Comparison of ENCODE assay signal across 21 mouse cellular contexts in the genomic region with DNA sequence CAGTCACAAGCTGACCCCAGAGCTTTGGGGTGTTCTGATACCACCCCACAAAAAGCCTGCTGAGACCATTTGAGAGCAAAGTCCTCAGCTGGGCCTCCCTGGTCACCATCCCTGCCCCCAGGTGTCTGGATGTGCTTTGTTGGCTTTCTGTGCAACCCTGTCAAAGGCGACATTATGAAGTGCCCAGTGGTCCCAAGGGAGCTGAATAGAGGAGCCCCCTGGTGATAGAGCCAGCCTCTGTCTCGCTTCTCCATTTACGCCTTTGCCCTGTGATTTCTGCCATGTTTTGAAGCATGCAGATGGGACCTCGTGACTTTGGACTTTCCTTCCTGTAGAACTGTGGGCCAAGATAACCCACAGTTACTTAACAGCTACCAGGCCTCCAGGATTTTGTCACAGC. TPM values are rescaled to one million over a fixed set of nuclear protein-coding genes. Genes with fewer than 3 reads are reported as not detected.
DNase-seq lines count a peak whose midpoint lies in the region; ATAC-seq and TF ChIP-seq lines count a peak whose summit lies in the region.
"Had no signal": no experiment of that assay in that cellular context is flagged by ENCODE, and none has a peak within 500 bp of the region (broad histone marks: within the 10 kb centered on the region; RNA-seq: fewer than 3 reads in every experiment).

No protein-coding gene starts in this region.

- H3K27me3 ChIP-seq in hindbrain, embryonic 13.5 days, result peaks cover 54% of the 10 kb centered on the region
- H3K27me3 ChIP-seq in hindbrain, postnatal 0 days (ENCODE audit: insufficient read depth, low read length), result no peaks in the 10 kb centered on the region
- H3K27me3 ChIP-seq in liver, postnatal 0 days (ENCODE audit: insufficient read depth, low read length), result no peaks in the 10 kb centered on the region
- peaks cover 90% of the 10 kb centered on the region for H3K27me3 ChIP-seq in CH12.LX (replicated peaks)
- H3K27me3 ChIP-seq: embryonic facial prominence, embryonic 15.5 days had no signal

- no peak overlapping the region for H3K4me3 ChIP-seq in hindbrain, embryonic 13.5 days
- H3K4me3 ChIP-seq in hindbrain, postnatal 0 days (ENCODE audit: low read length), result no peak overlapping the region
- no peak overlapping the region for H3K4me3 ChIP-seq in liver, postnatal 0 days (ENCODE audit: low read depth, low read length)
- H3K4me3 ChIP-seq in CH12.LX (replicated peaks in 1 of 3; ENCODE audit: low read depth in 2 of 3, low read length in 2 of 3, poor library complexity in 1 of 3), result no peak overlapping the region
- H3K4me3 ChIP-seq: embryonic facial prominence, embryonic 15.5 days; erythroblast, embryonic 14.5 days; forebrain, embryonic 10.5 days; hindbrain, embryonic 12.5 days had no signal

- no peak for TF ChIP-seq CTCF in hindbrain, postnatal 0 days (IDR thresholded peaks at IDR 0.05; ENCODE audit: low read depth)
- peak; percentile 18; the same call in 1 of the 2 replicates for TF ChIP-seq CTCF in liver, postnatal 0 days (IDR thresholded peaks at IDR 0.05; ENCODE audit: low read depth)
- no peak for TF ChIP-seq CTCF in CH12.LX (conservative IDR thresholded peaks at IDR 0.05 in 1 of 2, IDR thresholded peaks at IDR 0.05 in 1 of 2; ENCODE audit: low read depth in 2 of 2, low read length in 2 of 2)

- in situ Hi-C loops in CH12.LX (cut with MboI; ENCODE audit: low pct_ligation_motif_present, low pct_unique_long_range_greater_than_20kb, low sequenced_read_pairs), result no loop called here

- H3K9me3 ChIP-seq in hindbrain, embryonic 13.5 days, result no peaks in the 10 kb centered on the region
- no peaks in the 10 kb centered on the region for H3K9me3 ChIP-seq in hindbrain, postnatal 0 days (ENCODE audit: low read length)
- H3K9me3 ChIP-seq in liver, postnatal 0 days (ENCODE audit: low read length), result no peaks in the 10 kb centered on the region
- no peaks in the 10 kb centered on the region for H3K9me3 ChIP-seq in CH12.LX (replicated peaks; ENCODE audit: low read length)
- H3K9me3 ChIP-seq: embryonic facial prominence, embryonic 15.5 days; forebrain, embryonic 10.5 days; hindbrain, embryonic 12.5 days had no signal

- no peak for ATAC-seq in hindbrain, embryonic 13.5 days (ENCODE audit: low FRiP score)
- ATAC-seq in hindbrain, postnatal 0 days, result no peak
- no peak for ATAC-seq in liver, postnatal 0 days
- ATAC-seq: CD4-positive, CD25-positive, alpha-beta regulatory T cell, adult 4 months; forebrain, embryonic 14.5 days had no signal

- TF ChIP-seq EP300 in liver, postnatal 0 days (IDR thresholded peaks at IDR 0.05; ENCODE audit: low read depth), result no peak
- no peak for TF ChIP-seq EP300 in CH12.LX (IDR thresholded peaks at IDR 0.05; ENCODE audit: low read length)

- WGBS in hindbrain, embryonic 13.5 days, result 57% methylated on average over 4 of the region's 4 CpGs
- 62% methylated on average over 4 of the region's 4 CpGs for WGBS in hindbrain, postnatal 0 days
- 58% methylated on average over 4 of the region's 4 CpGs for WGBS in liver, postnatal 0 days (ENCODE audit: insufficient replicate concordance)

- H3K36me3 ChIP-seq in hindbrain, embryonic 13.5 days, result no peaks in the 10 kb centered on the region
- H3K36me3 ChIP-seq in hindbrain, postnatal 0 days (ENCODE audit: insufficient read depth, low read length), result no peaks in the 10 kb centered on the region
- no peaks in the 10 kb centered on the region for H3K36me3 ChIP-seq in liver, postnatal 0 days (replicated peaks; ENCODE audit: insufficient read depth, low read length)
- no peaks in the 10 kb centered on the region for H3K36me3 ChIP-seq in CH12.LX (replicated peaks in 1 of 2; ENCODE audit: control insufficient read depth in 1 of 2, insufficient read depth in 1 of 2, low read length in 1 of 2)
- H3K36me3 ChIP-seq: embryonic facial prominence, embryonic 15.5 days; forebrain, embryonic 10.5 days; hindbrain, embryonic 12.5 days had no signal

- TF ChIP-seq POLR2A in CH12.LX (IDR thresholded peaks at IDR 0.05; ENCODE audit: low read depth, low read length), result no peak

- H3K79me2 ChIP-seq in CH12.LX (replicated peaks; ENCODE audit: control insufficient read depth, extremely low read depth, insufficient read depth, poor library complexity, severe bottlenecking), result no peaks in the 10 kb centered on the region

- peak overlapping the region; percentile 24; the same call in 1 of the 2 replicates for H3K9ac ChIP-seq in hindbrain, embryonic 13.5 days
- no peak overlapping the region for H3K9ac ChIP-seq in hindbrain, postnatal 0 days (replicated peaks; ENCODE audit: low read length)
- H3K9ac ChIP-seq in liver, postnatal 0 days (replicated peaks), result no peak overlapping the region
- H3K9ac ChIP-seq in CH12.LX (ENCODE audit: insufficient read depth, low read depth), result no peak overlapping the region
- H3K9ac ChIP-seq: embryonic facial prominence, embryonic 15.5 days; hindbrain, embryonic 12.5 days had no signal

- TF ChIP-seq RAD21 in CH12.LX (IDR thresholded peaks at IDR 0.05; ENCODE audit: low read depth, low read length), result no peak

- dilution Hi-C loops in CH12.LX (cut with MboI; ENCODE audit: extremely low pct_ligation_motif_present, extremely low pct_unique_long_range_greater_than_20kb, low sequenced_read_pairs), result loop anchor here (25.0 kb wide), 1 partner anchor 203 kb away; the partner anchor contains the start of genes Cebpb and Tmem189

- H3K4me1 ChIP-seq in hindbrain, embryonic 13.5 days (replicated peaks), result peaks cover 12% of the 10 kb centered on the region
- H3K4me1 ChIP-seq in hindbrain, postnatal 0 days (ENCODE audit: insufficient read depth, low read length), result no peaks in the 10 kb centered on the region
- peaks cover 28% of the 10 kb centered on the region for H3K4me1 ChIP-seq in liver, postnatal 0 days (ENCODE audit: insufficient read depth)
- peaks cover 0 to 5% of the 10 kb centered on the region in 2 experiments; a peak in 1 of 4 replicates for H3K4me1 ChIP-seq in CH12.LX (ENCODE audit: control insufficient read depth in 1 of 2, insufficient read depth in 2 of 2)

- no peak for DNase-seq in hindbrain, postnatal 0 days (ENCODE audit: low spot score)
- no peak for DNase-seq in liver, postnatal 0 days
- DNase-seq in liver, result no peak
- peak; percentile 14 for DNase-seq in CH12.LX (ENCODE audit: extremely low read depth)
- no peak for DNase-seq in thymus, postnatal 14 days
- DNase-seq: adrenal gland, postnatal 10 days; B cell, adult 2 months; cerebellum, adult 11 months; cerebellum, adult 8-10 months; cerebellum, postnatal 14 days; embryo, embryonic 11 days; heart, adult 18-20 months; heart, postnatal 10 days; heart, postnatal 4 days had no signal

- no peak overlapping the region for H3K4me2 ChIP-seq in hindbrain, embryonic 13.5 days
- H3K4me2 ChIP-seq in hindbrain, postnatal 0 days (ENCODE audit: low read depth, low read length), result no peak overlapping the region
- H3K4me2 ChIP-seq in liver, postnatal 0 days (ENCODE audit: low read depth, low read length), result no peak overlapping the region
- no peak overlapping the region for H3K4me2 ChIP-seq in CH12.LX (ENCODE audit: insufficient read depth, low read depth, poor library complexity, severe bottlenecking)
- H3K4me2 ChIP-seq: embryonic facial prominence, embryonic 15.5 days; hindbrain, embryonic 12.5 days had no signal

- no peak overlapping the region for H3K27ac ChIP-seq in hindbrain, embryonic 13.5 days
- no peak overlapping the region for H3K27ac ChIP-seq in hindbrain, postnatal 0 days
- H3K27ac ChIP-seq in liver, postnatal 0 days (ENCODE audit: low read depth), result no peak overlapping the region
- H3K27ac ChIP-seq in CH12.LX (ENCODE audit: insufficient read depth, low read depth), result no peak overlapping the region
- H3K27ac ChIP-seq: embryonic facial prominence, embryonic 15.5 days; forebrain, embryonic 10.5 days; hindbrain, embryonic 12.5 days had no signal

TF ChIP-seq in CH12.LX, 34 proteins besides CTCF, POLR2A, EP300 and RAD21:
- TF ChIP-seq SMC3 (IDR thresholded peaks at IDR 0.05; ENCODE audit: low read depth, low read length) (peak; percentile 11; the same call in 1 of the 2 replicates), ZC3H11A (IDR thresholded peaks at IDR 0.05; ENCODE audit: low read depth, low read length) (no peak)
TF ChIP-seq in CH12.LX: peak in this region for 1.

RNA-seq across cellular contexts. Expression of gene Ptpn1, which starts 42.0 kb away (rescaled TPM):
- 96.3 and 98.0 TPM in 2 replicates for polyA plus RNA-seq in hindbrain, embryonic 13.5 days (2015; fragmentation: Nextera tagmentation; extraction: Ambion mirVana)
- 35.7 and 39.2 TPM in 2 replicates for total RNA-seq in hindbrain, postnatal 0 days (2014; rRNA removed)
- 60.0 and 60.1 TPM in 2 replicates for polyA plus RNA-seq in hindbrain, postnatal 0 days (2015; fragmentation: Nextera tagmentation; extraction: Ambion mirVana)
- polyA plus RNA-seq in liver, postnatal 0 days (2015; fragmentation: Nextera tagmentation; extraction: Ambion mirVana), result 31.4 and 32.4 TPM in 2 replicates
- total RNA-seq in CH12.LX (2012; rRNA removed), result 77.6 and 90.0 TPM in 2 replicates
- 69.8 and 78.5 TPM in 2 replicates for total RNA-seq in CH12.LX (2014; rRNA removed)
- 131 and 139 TPM in 2 replicates for polyA plus RNA-seq in CH12.LX (2012; ENCODE audit: insufficient read length, low read depth)
